Mouse (Mus musculus): ENCODE results near the gene Gm36176.
"Not testable (repeated sequence)": the region's sequence is repeated elsewhere in the genome, so short reads cannot be mapped to it uniquely, and the experiment has no call there.

The Gm36176 gene

DNA sequence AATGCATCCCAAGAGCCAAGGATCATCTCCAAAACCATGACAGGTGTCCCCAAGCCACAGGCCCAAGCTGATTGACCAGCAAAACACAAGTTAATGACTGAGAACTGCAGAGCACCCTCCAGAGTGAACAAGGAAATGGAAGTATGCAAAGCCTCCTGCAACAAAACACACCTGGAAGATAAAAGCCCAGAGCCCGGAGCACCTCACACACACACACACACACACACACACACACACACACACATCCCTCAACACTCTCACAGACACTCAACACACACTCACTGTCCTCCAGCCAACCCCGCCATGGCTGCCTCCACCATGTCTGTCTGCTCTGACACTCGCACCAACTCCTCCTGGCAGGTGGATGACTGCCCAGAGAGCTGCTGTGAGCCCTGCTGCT is at the start of gene Gm36176:
TSS of gene Gm36176 (plus strand) at position 301 of the 400 bp plus-strand sequence.
- in situ Hi-C loops (cut with MboI, MseI) = no loop called here

DNA sequence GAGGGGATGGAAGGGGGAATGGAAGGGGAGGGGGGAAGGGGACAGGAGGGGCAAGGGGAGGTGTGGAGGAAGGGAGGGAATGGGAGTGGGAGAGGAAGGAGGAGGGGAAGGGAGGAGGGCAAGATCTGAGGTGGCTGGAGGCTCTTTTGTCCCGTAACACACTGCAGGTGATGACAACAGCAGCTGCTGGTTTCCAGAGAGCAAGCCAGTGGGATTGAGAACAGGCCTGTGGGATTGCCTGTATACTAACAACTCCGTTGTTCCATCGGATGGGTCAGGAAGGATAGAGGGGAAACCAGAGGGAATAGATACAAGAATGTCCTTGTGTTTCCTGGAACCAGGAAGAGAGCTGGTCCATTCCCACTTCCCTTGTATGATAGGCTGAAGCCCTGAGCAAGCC is 48.9 kb upstream of the Gm36176 start:
- in situ Hi-C loops (cut with MboI, MseI) = no loop called here

DNA sequence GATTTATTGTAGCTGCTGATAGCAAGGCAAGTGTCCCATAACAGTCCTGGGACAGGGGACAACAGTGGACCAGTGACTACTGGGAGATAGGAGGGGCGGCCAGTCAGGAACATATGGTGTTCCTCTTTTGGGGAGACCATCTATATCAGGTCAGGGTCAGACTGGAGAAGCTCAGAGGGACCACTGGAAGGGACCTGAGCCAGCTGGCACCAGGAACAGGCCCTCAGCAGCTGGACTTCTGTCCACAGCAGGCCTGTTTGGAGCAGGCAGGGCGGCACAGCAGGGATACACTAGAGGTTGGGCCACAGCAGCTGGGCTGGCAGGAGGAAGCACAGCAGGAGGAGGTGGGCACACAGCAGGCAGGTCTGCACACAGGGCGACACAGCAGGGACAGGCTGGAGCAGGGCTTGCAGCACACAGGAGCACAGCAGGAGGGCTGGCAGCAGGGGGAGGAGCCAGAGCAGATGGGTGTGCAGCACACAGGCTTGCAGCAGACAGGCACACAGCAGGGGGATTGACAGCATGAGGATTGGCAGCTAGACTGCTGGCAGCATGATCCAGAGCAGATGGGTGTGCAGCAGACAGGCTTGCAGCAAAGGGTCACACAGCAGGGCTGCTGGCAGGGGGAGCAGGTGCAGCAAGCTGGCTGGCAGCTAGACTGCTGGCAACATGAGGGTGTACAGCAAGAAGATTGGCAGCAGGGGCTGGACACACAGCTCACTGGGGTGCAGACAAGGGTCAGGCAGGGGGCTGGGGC is 48.3 kb upstream of the Gm36176 start:
- in situ Hi-C loops (cut with MboI, MseI) = not testable (repeated sequence)

DNA sequence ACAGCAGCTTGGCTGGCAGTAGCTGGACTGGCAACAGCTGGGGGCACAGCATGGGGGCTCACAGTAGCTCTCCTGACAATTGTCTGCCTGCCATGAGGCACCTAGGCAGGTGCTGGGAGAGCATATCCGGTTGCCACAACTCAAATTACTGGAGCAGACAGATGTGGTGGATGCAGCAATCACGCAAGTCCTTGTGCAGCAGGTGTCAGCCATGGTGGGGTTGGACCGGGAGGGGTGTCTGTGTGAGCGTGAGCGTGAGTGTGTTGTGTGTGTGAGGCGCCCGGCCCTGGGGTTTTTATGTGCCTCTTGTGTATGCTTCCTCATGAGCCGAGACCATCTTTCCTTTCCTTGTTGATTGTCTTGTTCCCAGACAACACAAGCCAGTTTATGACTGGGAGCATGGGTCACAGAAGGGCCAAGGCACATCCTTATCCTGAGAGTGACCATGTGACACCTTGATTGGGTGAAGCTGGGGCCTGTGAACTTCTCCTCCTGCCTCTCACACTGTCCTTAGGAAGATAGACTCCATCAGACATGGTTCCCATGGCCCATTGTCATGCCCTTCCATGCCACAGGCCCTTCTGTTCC is 47.6 kb upstream of the Gm36176 start, which contains the start of gene Gm19668:
TSS of gene Gm19668 (minus strand) at position 213 of the 588 bp plus-strand sequence.
- in situ Hi-C loops (cut with MboI, MseI) = no loop called here

DNA sequence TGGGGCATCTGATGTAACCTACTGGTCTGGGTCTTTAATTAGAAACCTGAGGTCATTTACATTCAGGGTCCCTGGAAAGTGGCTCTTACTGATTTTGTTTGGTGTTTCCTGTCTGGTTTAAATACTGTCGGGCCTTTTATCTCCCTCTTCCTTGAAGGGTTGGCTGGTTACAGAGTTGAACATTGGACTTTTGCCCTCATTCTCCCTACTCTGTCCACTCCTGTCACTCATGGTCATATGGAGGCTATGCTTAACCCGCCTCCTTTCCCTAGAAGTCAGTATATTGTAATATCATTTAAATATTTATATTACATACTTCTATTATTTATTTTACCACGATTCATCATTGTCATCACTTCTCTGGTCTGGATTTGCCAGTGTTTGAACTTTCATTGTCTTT is 42.5 kb upstream of the Gm36176 start:
- in situ Hi-C loops (cut with MboI, MseI) = no loop called here

DNA sequence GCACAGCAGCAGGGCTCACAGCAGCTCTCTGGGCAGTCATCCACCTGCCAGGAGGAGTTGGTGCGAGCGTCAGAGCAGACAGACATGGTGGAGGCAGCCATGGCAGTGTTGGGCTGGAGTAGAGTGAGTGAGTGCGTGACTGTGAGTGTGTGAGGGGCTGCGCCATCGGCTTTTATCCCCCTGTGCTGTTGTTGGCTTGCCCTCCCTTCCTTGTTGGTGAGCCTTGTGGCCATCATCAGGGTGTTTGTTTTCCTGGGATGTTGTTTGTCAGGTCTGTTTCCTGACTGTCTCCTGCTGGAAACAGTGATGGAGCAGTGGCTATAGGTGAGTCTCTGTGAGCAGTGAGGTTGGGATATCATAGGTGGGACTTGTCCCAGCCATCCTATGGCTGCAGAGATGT is 34.9 kb upstream of the Gm36176 start, which contains the start of gene Gm9507:
TSS of gene Gm9507 (minus strand) at position 101 of the 400 bp plus-strand sequence.
- in situ Hi-C loops (cut with MboI, MseI) = no loop called here

DNA sequence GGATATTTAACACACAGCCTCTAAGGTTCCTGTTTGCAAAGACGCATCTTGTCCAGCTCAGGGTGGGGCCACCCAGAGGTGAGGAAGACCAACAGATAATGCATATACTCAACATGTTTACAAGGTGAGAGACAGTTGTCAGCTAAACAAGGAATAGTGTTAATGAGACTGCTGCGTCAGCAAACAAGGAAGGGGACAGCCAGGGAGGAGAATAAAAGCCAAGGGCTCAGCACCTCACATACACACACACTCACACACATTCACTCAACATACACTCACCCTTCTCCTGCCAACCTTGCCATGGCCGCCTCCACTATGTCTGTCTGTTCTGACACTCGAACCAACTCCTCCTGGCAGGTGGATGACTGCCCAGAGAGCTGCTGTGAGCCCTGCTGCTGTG is 32.2 kb upstream of the Gm36176 start, which contains the start of gene Gm2696:
TSS of gene Gm2696 (plus strand) at position 301 of the 400 bp plus-strand sequence.
- in situ Hi-C loops (cut with MboI, MseI) = no loop called here

DNA sequence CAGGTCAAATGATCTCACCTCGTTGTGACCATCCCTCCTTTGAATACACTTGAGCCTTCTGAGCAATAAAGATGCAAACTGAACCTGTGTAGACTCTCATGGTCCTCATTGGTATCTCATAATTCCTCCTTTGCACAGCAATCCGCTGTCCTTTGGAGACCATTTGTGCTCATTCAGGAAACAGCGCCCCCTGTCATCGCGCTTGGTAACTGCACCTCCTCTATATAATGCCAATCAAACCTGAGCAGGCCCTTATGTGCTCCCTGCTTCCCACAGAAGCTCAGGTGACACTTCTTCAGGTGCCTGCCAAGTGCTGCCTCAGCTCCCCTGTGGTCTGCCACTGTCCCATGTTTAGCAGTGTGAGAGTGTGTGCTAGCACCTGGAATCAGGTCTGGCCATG is 31.1 kb upstream of the Gm36176 start:
- in situ Hi-C loops (cut with MboI, MseI) = no loop called here

DNA sequence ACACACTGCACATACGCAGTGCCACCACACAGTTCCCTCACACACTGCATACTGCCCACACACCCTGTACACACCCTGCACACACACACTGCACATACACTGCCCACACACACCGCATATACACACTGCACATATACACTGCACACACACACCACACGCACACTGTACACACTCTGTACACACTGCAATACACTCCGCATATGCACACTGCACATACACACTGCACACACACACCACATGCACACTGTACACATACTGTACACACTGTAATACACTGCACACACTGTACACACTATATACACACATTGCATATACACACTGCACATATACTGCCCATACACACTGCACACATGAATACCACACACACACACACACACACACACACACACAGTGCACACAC is 28.1 kb upstream of the Gm36176 start:
- in situ Hi-C loops (cut with MboI, MseI) = no loop called here

DNA sequence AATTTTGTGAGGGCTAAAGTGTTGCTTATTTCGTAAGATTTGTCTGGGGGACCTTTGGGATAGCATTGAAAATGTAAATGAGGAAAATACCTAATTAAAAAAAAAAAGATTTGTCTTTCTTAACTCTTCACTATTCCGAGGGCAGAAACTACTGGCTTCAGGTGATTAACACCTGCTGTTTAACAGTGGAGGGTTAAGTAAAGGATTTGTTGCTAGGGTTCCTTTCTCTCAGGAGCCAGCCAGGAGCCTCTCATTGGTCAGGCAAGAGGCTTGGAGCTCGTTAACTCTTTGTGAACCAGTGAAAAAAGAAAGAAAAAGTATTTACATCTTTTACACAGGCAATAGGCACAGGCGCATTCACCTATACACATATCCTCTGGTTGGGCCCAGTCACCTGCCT is 27.4 kb upstream of the Gm36176 start:
- in situ Hi-C loops (cut with MboI, MseI) = no loop called here

DNA sequence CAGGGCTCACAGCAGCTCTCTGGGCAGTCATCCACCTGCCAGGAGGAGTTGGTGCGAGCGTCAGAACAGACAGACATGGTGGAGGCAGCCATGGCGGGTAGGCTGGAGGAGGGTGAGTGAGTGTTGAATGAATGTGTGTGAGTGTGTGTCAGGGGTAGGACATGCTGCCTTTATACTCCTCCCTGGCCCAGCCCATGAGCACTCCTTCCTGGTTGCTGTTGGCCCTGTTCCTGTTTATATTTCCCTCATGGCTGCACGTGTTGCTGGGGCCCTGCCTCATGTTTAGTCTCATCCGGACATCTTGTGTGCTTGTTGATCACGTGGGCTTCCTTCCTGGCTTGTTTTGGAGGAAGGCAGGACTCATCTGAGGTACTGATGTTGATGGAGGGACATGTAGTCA is 19.7 kb upstream of the Gm36176 start, which contains the start of gene Krtap10-4:
TSS of gene Krtap10-4 (minus strand) at position 145 of the 400 bp plus-strand sequence.
- in situ Hi-C loops (cut with MboI, MseI) = no loop called here

DNA sequence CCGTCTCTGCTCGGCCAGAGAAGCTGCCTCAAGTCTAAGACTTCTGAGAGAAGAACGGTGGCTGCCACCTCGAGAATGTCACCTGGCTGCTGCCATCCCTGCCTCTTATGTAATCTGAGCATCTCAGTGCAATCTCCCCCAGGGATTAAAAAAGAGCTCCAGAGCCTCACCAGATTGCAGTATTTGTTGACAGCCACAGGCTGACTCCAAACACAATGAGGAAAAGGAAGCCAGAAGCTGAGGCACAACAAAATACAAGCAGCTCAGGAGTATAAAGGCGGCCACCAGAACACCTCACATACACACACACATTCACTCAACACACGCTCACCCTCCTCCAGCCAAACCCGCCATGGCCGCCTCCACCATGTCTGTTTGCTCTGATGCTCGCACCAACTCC is 11.0 kb upstream of the Gm36176 start, which contains the start of gene Krtap10-10:
TSS of gene Krtap10-10 (plus strand) at position 301 of the 400 bp plus-strand sequence.
- in situ Hi-C loops (cut with MboI, MseI) = no loop called here

DNA sequence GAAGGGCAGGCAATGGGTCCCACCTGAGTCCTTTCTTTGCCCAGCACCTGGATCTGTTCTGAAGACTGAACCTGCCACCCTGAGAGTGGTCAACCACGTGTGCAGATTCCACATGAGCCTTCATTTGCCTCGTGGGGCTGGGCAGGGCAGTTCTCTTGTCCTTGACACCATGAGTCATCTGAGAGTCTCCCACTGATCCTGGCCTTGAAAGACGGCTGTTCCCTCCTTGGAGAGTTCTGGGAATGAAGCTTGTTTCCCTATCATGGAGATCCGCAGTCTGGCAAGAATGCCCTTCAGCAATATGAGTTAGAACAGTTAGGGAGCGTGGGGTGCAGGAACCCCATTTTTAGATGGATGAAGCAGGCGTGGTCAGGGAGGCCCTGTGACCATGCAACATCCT is 7.6 kb upstream of the Gm36176 start:
- in situ Hi-C loops (cut with MboI, MseI) = no loop called here

DNA sequence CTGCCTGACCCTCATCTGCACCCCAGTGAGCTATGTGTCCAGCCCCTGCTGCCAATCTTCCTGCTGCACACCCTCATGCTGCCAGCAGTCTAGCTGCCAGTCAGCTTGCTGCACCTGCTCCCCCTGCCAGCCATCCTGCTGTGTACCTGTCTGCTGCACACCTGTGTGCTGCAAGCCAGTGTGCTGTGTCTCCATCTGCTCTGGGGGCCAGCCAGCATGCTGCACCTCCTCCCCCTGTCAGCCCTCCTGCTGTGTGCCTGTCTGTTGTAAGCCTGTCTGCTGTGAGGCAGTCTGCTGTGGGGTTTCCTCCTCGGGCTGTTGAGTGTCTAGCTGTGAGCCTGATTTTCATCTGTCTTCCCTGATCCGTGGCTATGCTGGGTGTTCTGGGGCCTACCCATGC is 358 bp downstream of the Gm36176 start:
- in situ Hi-C loops (cut with MboI, MseI) = no loop called here

DNA sequence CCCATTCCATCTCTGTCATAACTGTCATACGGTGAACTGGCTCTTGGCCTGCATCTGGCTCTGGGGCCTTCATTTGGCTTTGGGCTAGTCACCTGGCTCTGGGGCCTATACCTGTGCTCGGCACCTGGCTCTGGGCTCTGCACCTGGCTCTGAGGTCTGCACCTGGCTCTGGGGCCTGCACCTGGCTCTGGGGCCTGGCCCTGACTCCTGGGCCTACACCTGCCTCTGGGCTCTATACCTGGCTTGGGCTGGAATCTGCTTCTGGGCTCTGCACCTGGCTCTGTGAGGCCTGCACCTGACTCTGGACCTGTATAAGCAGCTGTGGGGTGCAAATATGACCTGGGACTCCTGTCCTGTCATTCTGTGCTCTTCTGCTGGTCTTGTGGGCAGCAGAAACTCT is 935 bp downstream of the Gm36176 start:
- in situ Hi-C loops (cut with MboI, MseI) = no loop called here

DNA sequence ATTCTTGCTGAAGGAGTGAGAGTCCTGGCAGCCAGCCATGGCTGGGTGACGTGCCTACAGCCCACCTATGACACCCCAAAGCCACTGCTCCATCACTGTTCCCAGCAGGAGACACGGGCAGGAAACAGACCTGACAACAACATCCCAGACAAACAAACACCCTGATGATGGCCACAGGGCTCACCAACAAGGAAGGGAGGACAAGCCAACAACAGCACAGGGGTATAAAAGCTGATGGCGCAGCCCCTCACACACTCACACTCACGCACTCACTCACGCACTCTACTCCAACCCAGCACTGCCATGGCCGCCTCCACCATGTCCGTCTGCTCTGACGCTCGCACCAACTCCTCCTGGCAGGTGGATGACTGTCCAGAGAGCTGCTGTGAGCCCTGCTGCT is 6.0 kb downstream of the Gm36176 start, which contains the start of gene Gm10318:
TSS of gene Gm10318 (plus strand) at position 301 of the 400 bp plus-strand sequence.
- in situ Hi-C loops (cut with MboI, MseI) = no loop called here

DNA sequence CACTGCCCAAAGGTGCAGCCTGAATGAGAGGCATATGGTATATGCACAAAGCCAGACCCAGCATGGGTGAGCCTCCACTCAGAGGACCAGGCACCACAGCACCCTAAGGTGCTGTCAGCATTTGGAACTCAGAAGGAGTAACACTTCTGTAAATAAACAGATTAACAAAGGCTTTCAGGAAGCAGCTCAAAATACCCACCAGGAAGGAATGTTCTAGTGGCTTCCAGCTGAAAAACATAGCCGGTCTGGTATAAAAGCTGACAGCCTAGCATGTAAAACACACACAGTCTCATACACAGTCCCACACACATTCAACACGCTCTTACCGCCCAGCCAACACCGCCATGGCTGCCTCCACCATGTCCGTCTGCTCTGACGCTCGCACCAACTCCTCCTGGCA is 15.1 kb downstream of the Gm36176 start, which contains the start of gene Gm3285:
TSS of gene Gm3285 (plus strand) at position 301 of the 400 bp plus-strand sequence.
- in situ Hi-C loops (cut with MboI, MseI) = no loop called here

DNA sequence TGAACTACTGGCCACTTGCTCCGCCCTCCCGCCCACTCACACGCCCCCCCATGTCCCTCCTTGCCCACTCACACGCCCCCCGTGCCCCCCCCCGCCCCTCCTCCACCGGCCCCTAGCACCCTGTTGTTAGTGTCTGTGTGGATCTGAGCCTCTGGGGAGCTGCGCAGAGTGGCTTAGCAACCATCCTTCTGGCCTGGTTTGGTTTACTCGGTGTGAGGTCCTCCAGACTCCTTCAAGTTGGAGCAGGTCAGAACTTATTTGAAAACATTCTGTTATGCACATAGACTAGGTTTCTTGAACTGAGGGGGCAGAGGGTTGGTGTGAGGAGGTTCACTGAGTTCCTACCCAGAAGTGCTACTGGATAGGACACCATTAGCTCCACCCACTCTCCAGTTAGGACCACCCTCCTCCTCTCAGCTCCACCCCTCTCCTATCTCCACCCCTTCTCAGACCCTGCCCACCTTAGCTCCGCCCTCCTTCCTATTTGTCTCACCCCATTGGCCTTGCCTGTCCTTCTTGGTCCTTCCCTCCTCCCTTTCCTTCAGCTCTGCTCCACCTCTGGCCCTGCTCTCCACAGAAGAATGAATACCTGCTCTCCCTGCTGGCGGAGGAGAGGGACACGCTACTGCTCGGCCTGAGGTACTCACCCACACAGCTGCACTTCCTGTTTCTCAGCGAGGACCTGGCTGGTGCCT is 17.6 kb downstream of the Gm36176 start:
- in situ Hi-C loops (cut with MboI, MseI) = no loop called here

DNA sequence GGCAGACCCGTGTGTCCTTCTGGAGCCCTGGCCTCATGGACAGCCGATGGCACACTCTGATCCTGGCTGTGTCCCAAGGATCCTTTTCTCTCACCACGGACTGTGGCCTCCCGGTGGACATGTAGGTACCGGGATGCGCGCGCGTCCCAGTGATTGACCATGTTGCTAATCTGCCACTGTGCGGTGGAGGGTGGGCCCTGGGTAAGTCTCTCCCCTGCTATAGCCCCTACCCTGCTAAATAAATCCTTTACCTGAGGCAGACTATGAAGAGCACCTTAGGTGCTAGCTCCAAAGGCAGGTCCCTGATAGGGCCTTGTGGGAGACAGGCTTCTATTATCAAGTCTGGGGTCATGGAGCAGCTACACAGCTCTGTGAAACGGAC is 18.1 kb downstream of the Gm36176 start:
- in situ Hi-C loops (cut with MboI, MseI) = no loop called here

DNA sequence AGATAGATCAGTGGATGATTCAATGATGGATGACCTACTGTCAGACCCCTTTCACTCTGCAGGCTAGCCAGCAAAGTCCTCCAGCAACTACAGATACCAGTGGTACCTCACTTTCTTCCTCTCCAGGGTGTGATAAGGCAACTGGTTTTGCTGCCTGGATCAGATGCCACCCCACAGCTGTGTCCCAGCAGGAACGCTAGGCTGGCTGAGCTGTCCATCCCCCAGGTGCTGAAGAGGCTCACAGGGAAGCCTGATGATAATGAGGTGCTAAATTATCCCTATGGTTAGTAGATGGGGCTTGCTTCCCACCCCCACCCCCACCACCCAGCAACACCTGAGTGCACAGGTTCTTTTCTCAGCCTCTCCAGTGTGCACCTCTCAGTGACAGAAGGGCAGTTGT is 20.9 kb downstream of the Gm36176 start:
- in situ Hi-C loops (cut with MboI, MseI) = no loop called here

DNA sequence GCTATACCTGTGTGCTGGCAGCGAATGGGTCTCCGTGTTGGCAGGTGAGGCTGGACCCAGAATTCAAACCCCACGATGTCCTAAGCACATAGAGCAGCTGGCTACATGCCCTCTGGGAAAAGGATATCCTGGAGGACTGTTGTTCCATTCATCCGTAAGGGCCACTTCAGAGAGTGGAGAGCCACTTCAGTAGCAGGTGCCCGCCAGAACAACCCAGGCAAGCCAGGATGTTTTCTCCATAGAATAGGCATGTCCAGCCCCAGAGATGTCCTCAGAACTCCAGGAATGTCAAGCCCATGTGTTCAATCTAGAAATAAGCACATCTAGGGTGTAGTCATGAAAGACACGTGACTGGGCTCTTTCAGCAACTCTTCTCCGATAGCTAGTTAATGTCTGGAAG is 23.0 kb downstream of the Gm36176 start:
- in situ Hi-C loops (cut with MboI, MseI) = no loop called here

DNA sequence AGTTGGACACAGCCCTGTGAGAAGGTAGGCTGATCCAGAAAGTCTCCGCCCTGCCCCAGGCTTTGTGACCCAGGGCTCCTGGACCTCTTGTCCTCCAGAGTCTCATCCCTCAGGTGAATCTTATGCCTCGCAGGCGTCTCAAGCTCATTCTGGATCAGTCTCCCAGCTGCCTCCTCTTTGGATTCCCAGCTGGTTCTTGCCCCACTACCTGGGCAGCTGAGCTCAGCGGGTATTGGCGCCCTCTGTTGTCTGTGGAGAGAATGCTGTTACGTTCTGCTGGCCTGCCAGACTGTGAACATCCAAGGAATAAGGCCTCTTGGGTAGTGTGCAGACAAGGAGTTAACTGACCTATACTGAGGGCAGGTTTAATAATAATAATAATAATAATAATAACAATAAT is 32.4 kb downstream of the Gm36176 start:
- in situ Hi-C loops (cut with MboI, MseI) = no loop called here

All from regulatory T cell (primary cell).